Mouse (Mus musculus): ENCODE measurements at regions not wholly inside any gene's neighbourhood (a gene's known extent, or its start where the extent isn't known, plus 50 kb on each side); places are given as distances from the start of the nearest gene placed in this dataset.

DNA sequence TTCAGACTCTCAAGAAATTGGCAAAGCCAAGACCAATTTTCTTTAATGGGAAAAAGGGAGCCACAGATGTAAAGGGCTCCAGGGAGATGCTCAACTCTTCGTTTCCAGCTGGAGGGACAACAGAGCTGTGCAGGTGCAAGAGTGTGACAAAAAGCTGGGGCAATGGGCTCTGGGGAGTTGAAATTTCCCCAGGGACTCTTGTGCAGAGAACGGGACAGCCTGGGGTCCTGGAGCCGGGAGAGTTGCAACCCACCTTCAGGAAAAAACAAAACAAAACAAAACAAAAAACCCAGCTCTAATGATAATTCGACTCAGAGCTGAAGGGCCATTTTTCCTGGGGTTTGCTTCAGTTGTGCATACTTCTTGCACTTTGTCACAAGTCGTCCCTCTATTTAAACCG is 57.0 kb upstream of the Enpp6 start:
- TF ChIP-seq CTCF (IDR thresholded peaks at IDR 0.05; ENCODE audit: borderline replicate concordance, extremely low read depth, insufficient read depth, insufficient read length) (no peak), POLR2A (IDR thresholded peaks at IDR 0.05; ENCODE audit: borderline replicate concordance, extremely low read depth, insufficient read depth, insufficient read length, poor library complexity, severe bottlenecking) (no peak)
